Comparison of ENCODE assay signal across 9 mouse cellular contexts in genomic region chr1:39446178-39446577, GRCm38 (mm10). TPM values are rescaled to one million over a fixed set of nuclear protein-coding genes. Genes with fewer than 3 reads are reported as not detected.
DNase-seq lines count a peak whose midpoint lies in the region; ATAC-seq lines count a peak whose summit lies in the region.
"Had no signal": no experiment of that assay in that cellular context is flagged by ENCODE, and none has a peak within 500 bp of the region (broad histone marks: within the 10 kb centered on the region; RNA-seq: fewer than 3 reads in every experiment).

No protein-coding gene starts in this region.

- H3K27ac ChIP-seq in liver, embryonic 13.5 days = no peak overlapping the region
- H3K27ac ChIP-seq in kidney, embryonic 16.5 days (ENCODE audit: low read length) = no peak overlapping the region
- H3K27ac ChIP-seq: limb, embryonic 15.5 days had no signal

- WGBS in liver, embryonic 13.5 days (ENCODE audit: insufficient replicate concordance) = 15% methylated on average over 5 of the region's 5 CpGs
- WGBS in kidney, embryonic 16.5 days = 84% methylated on average over 5 of the region's 5 CpGs

- H3K4me1 ChIP-seq in liver, embryonic 13.5 days (replicated peaks) = peaks cover 76% of the 10 kb centered on the region
- H3K4me1 ChIP-seq in kidney, embryonic 16.5 days (ENCODE audit: insufficient read depth, low read length) = peaks cover 18% of the 10 kb centered on the region

- no peak overlapping the region for H3K4me3 ChIP-seq in liver, embryonic 13.5 days (replicated peaks)
- H3K4me3 ChIP-seq in kidney, embryonic 16.5 days (ENCODE audit: low read length) = no peak overlapping the region
- H3K4me3 ChIP-seq: erythroblast, embryonic 14.5 days; limb, embryonic 15.5 days had no signal

- H3K27me3 ChIP-seq in liver, embryonic 13.5 days = no peaks in the 10 kb centered on the region
- H3K27me3 ChIP-seq in kidney, embryonic 16.5 days (ENCODE audit: insufficient read depth, low read length) = no peaks in the 10 kb centered on the region
- H3K27me3 ChIP-seq: limb, embryonic 15.5 days had no signal

- H3K36me3 ChIP-seq in liver, embryonic 13.5 days = no peaks in the 10 kb centered on the region
- no peaks in the 10 kb centered on the region for H3K36me3 ChIP-seq in kidney, embryonic 16.5 days (ENCODE audit: insufficient read depth, low read length)
- H3K36me3 ChIP-seq: limb, embryonic 15.5 days had no signal

- H3K9me3 ChIP-seq in liver, embryonic 13.5 days (replicated peaks) = no peaks in the 10 kb centered on the region
- no peaks in the 10 kb centered on the region for H3K9me3 ChIP-seq in kidney, embryonic 16.5 days (ENCODE audit: low read length)
- H3K9me3 ChIP-seq: limb, embryonic 15.5 days had no signal

- H3K9ac ChIP-seq in liver, embryonic 13.5 days = no peak overlapping the region
- H3K9ac ChIP-seq in kidney, embryonic 16.5 days (replicated peaks; ENCODE audit: low read length) = no peak overlapping the region
- H3K9ac ChIP-seq: limb, embryonic 15.5 days had no signal

- DNase-seq in retina, adult 2 months (ENCODE audit: low read depth, low spot score) = peak; percentile 70
- DNase-seq in retina, embryonic 14.5 days (ENCODE audit: low spot score) = no peak
- peak; percentile 47 to 65 for DNase-seq in frontal cortex, postnatal 14 days (ENCODE audit: low spot score in 2 of 2)
- DNase-seq in liver, embryonic 13.5 days = peak; percentile 28
- DNase-seq in ovary, adult 18-20 months (ENCODE audit: low spot score) = no peak
- DNase-seq in gastrocnemius, postnatal 4 days (ENCODE audit: low spot score in 2 of 2) = no peak

- peak; percentile 56 for ATAC-seq in liver, embryonic 13.5 days (ENCODE audit: low read depth)
- no peak for ATAC-seq in kidney, embryonic 16.5 days (ENCODE audit: low FRiP score, low TSS enrichment)

- no peak overlapping the region for H3K4me2 ChIP-seq in liver, embryonic 13.5 days
- no peak overlapping the region for H3K4me2 ChIP-seq in kidney, embryonic 16.5 days (replicated peaks; ENCODE audit: low read depth, low read length)
- H3K4me2 ChIP-seq: limb, embryonic 15.5 days had no signal

RNA-seq across cellular contexts. Expression of gene Tbc1d8, which starts 32.4 kb away (rescaled TPM):
- 2.7 and 3.0 TPM in 2 replicates for polyA plus RNA-seq in liver, embryonic 13.5 days (2015; fragmentation: Nextera tagmentation; extraction: Ambion mirVana)
- 10.1 and 10.3 TPM in 2 replicates for polyA plus RNA-seq in kidney, embryonic 16.5 days (2015; fragmentation: Nextera tagmentation; extraction: Ambion mirVana)
- 10 to 100 TPM; 21.2 to 21.4 TPM for total RNA-seq in gastrocnemius, postnatal 4 days (2021)

Comparison
In these comparisons a context has a peak if more than half of its experiments do, and no peak if none do; other contexts are left out.
1. DNase-seq: peak in retina, adult 2 months (single experiment), frontal cortex, postnatal 14 days (2 of 2) and liver, embryonic 13.5 days (single experiment); none in retina, embryonic 14.5 days (single experiment), ovary, adult 18-20 months (single experiment) and gastrocnemius, postnatal 4 days (0 of 2).